Mouse (Mus musculus) gastrocnemius, postnatal 36 days (tissue): Measurements from ENCODE around the gene Cgref1. TPM values are rescaled to one million over a fixed set of nuclear protein-coding genes. Genes with fewer than 3 reads are reported as not detected.

Experiments used
- DNase-seq, 2 experiments: peaks; one replicate each; pipeline ENCODE4 v3.0.0; 2022
- intact Hi-C: fragments of 180-260 bp; cut with DNase I; formaldehyde crosslinking; loops from one replicate; pipeline ENCODE4 v1.15.1; 2025
- total RNA-seq, 2 experiments: library from RNA; stranded (reverse); gene quantifications; 2 replicates each; pipeline ENCODE4 v1.2.3; 2021

Gene Cgref1
- total RNA-seq, 2 experiments from 2014 or later: 2.5 TPM

DNA sequence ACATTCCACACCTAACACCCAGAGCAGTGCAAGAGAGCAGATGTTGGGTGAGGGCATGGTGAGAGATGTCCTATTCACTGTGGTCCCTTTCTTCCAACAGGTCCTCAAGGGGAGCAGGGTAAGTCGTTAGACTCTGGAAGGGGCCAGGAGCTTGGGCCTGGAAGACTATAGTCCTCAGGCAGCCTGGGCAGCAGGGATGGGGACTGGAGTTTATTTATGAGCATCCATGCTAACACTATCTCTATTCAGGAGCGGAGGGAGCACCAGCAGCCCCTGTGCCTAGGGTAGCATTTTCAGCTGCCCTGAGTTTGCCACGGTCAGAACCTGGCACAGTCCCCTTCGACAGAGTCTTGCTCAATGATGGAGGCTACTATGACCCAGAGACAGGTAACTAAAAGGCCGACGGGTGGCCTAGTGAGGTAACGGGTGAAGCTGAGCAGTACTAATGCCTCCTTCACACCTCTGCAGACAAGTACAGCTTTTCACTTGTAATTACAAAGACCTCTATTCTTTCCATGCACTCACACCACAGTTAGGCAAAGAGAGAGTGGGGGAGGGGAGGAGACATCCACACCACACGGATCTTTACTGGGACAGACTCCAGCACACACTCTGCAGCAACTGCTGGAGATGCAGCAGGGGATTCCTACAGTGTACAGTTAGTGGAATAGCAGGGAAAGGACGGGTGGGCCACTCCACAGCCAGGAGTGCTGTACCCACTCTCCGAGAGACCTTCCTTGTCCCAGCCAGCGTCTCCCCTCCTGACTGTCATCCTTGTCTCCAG lies 25.4 kb downstream of the Cgref1 start:
- intact Hi-C loops: no loop called here

DNA sequence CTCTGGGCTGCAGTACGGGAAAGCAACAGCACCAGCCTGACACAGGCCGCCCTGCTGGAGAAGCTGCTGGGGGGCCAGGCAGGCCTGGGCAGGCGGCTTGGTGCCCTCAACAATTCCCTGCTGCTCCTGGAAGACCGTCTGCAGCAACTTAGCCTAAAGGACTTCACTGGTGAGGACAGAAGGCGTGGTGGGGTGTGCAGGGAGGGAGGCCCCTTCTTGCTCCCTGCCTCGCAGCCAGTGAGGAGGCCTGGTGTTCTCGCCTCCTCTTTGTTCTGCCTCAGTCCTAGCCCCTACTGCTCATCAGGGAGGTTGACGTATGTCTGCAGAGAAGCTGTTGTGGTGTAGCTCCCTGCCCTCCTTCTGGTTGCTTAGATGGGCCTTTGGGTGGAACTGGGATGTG lies 26.7 kb downstream of the Cgref1 start:
- no peak for DNase-seq
- intact Hi-C loops: no loop called here

More for the DNA sequence above, 25.4 kb downstream of the Cgref1 start:
- DNase-seq: no peak

DNA sequence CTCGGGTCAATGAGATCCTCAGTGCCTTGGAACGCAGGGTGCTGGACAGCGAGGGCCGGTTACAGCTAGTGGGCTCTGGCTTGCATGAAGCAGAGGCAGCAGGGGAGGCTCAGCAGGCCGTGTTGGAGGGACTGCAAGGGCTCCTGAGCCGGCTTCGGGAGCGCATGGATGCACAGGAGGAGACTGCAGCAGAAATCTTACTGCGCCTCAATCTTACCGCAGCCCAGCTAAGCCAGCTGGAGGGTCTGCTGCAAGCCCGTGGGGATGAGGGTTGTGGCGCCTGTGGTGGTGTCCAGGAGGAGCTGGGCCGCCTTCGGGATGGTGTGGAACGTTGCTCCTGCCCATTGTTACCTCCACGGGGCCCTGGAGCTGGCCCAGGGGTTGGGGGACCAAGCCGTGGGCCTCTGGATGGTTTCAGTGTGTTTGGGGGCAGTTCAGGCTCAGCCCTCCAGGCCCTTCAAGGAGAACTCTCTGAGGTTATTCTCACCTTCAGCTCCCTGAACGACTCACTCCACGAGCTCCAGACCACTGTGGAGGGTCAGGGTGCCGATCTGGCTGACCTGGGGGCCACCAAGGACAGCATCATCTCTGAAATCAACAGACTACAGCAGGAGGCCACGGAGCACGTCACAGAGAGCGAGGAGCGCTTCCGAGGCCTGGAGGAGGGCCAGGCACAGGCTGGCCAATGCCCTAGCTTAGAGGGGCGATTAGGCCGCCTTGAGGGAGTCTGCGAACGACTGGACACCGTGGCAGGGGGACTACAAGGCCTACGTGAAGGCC lies 27.3 kb downstream of the Cgref1 start:
- no peak for DNase-seq
- intact Hi-C loops: no loop called here

DNA sequence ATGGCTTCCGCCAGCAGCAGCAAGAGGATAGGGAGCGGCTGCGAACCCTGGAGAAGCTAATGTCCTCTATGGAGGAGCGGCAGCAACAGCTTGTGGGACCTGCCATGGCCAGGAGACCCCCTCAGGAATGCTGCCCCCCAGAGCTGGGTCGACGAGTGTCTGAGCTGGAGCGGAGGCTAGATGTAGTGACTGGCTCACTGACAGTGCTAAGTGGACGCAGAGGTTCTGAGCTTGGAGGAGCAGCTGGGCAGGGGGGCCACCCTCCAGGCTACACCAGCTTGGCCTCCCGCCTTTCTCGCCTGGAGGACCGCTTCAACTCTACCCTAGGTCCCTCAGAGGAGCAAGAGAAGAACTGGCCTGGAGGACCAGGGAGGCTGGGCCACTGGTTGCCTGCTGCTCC lies 28.0 kb downstream of the Cgref1 start:
- DNase-seq: no peak
- intact Hi-C loops: no loop called here

DNA sequence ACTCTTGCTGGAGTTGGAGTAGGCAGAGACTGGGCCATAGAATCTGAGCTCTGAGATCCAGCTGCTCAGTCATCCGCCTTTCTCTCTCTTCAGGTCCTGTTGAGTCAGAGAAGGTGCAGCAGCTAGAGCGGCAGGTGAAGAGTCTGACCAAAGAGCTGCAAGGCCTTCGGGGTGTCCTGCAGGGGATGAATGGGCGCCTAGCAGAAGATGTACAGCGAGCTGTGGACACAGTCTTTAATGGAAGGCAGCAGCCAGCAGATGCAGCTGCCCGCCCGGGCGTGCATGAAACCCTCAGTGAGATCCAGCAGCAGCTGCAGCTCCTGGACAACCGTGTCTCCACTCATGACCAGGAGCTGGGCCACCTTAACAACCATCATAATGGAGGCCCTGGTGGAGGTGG lies 28.6 kb downstream of the Cgref1 start:
- no peak for DNase-seq
- intact Hi-C loops: no loop called here

DNA sequence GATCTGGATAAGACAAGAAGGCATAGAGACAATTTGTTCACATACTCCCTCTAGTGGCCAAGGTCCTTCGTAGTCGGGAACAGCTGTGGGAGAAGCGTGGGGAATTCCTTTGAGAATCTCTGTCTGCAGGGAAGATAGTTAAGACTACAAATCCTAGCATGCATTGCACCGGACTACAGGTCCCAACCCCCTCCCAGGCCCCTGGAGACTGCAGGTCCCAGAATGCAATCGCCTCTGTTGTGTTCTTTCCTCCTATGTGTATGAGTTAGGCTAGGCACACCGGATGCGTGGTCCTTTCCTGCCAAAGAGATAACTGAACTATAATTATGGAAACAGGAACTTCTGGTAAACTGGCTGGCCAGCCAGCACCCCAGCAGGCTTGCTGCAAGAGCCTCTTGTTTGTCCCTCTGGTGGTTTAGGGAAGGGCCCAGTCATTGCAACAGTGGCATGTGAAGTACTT lies 29.4 kb downstream of the Cgref1 start:
- peak; percentile 75 to 86 for DNase-seq
- intact Hi-C loops: loop anchor here (2.0 kb wide), 1 partner anchor 109 kb away; no protein-coding TSS in a partner anchor

DNA sequence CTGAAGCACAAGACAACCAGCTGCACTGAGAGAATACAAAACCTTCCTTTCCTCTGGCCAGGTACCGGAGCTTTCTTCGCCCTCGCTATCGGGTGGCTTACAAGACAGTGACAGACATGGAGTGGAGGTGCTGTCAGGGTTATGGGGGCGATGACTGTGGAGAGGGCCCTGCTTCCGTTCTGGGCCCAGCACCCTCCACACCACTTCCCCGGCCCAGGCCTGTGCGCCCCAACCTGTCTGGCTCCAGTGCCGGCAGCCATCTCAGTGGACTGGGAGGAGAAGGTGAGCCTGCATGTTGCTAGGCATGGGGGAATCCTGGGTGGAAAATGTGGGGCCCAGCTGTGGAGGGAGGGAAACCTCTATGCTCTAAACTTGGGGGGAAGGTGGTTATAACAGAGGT lies 29.9 kb downstream of the Cgref1 start:
- no peak for DNase-seq
- intact Hi-C loops: loop anchor here (2.0 kb wide), 1 partner anchor 109 kb away; no protein-coding TSS in a partner anchor

DNA sequence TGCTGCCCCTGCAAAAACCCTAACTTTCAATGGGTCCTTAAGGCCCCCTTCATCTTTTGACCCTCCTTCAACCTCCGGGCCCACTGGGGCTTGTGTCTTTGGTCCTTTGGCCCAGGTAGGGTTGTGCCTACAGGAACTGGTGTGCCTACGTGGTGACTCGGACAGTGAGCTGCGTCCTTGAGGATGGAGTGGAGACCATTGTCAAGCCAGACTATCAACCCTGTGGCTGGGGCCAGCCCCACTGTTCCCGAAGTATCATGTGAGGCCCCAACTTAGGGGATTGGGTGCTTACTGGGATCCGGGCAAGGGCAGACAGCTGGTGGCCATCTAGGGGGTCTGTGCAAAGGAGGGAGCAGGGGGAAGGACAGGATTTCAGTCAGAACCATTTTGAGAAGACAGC lies 30.5 kb downstream of the Cgref1 start:
- intact Hi-C loops: loop anchor here (2.0 kb wide), 1 partner anchor 108 kb away; no protein-coding TSS in a partner anchor
- no peak for DNase-seq

DNA sequence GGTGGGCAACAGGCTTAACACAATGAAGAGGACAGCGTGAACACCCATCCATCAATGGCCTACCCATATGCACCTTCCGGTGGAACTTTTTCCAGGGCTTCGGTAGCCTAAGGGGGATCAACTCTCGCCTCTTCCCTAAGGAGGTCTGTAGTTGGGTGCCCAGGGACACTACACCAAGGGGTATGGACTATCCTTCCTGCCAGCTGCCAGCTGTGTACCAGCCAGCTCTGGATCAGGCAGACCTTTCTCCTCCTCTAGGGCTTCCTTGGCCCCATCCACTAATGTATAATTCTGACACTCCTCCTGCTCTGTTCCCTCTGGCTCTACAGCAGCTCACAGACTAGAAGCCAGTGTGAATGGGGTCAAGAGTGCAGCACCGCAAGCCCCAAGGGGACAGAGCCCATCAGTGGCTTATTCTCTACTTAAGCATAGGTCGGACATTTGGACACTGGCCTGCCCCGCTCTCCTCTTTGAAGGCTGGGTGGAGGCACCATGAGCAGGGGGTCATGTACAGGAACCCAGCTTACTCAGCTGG lies 31.2 kb downstream of the Cgref1 start:
- DNase-seq: no peak
- intact Hi-C loops: loop anchor here (2.0 kb wide), 1 partner anchor 107 kb away; no protein-coding TSS in a partner anchor

DNA sequence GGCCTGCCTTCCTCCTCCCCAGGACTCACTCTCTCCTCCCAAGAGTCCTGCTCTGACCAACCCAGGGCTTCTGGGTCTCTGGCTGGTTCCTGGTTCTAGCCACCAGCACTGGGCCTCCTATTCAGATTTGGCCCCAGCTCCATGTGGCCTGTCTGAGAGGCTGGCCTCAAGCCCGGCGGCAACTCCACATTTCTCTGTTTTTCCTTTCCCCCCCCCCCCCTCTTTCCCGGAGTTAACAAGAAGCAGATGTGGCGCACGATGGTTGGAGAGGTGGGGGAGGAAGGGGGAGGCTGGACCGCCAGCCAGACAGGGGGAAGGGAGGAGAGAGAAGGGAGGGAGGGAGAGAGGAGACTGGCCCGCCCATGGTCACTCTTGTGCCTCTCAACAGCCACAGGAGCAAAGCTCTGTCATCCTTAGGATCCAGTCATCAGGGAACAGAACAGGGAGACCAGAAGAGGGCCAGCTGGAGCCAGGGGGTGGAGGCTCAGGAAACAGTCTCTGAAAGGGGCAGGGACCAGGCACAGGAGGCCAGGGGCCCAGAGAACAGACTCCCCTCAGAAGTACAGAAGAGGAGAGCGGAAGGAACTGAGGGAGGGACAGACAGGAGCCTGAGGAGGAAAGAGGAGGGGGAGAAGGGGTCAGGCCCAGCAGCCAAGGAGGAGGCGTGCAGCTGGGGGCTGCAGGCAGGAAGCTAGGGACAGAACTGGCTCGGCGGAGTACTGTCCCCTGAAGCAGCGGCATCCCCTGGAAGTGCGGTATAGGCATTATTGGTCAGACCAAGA lies 32.1 kb downstream of the Cgref1 start, which contains the start of gene Emilin1:
TSS of gene Emilin1 (plus strand) at position 343 of the 782 bp plus-strand sequence.
- intact Hi-C loops: no loop called here

DNA sequence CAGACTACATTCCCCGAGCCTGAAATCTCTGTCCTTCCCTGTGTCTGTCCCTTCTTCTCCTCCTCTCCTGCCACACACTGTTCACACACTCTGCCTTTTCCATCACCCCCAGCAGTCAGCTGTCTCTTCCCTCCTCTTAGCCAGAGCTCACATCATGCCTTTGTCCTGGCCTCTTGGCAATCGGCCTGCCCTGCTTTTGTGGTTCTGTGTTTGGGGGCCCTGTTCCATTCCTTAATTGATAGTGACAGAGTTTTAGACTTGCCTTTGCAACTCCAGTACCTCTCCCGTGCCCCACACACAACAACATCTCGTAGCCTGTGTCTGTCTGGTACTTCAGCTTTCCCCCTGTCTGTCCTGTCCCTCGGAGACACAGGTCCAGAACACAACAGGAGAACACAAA lies 33.2 kb downstream of the Cgref1 start:
- DNase-seq: no peak
- intact Hi-C loops: no loop called here

More for the DNA sequence above, 32.1 kb downstream of the Cgref1 start, which contains the start of gene Emilin1:
- DNase-seq: peak; percentile 62 to 70

DNA sequence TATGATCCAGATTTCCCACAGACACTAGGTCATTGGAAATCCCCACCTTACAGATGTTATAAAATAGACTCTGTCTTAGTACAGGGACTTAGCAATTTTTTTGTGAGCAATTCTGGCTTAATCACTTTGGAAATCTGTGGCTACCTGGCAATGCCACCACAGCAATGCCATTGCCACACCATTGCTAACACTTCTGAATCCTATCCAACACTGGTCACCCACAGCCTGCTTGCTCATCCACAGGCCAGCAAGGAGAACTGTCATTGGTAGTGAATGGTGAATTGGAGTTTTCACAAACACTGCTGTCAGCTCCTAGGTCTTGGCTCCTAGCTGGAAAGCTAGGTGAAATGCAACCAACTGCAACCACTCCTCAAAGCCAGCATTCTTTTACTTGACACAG lies 34.9 kb downstream of the Cgref1 start:
- intact Hi-C loops: no loop called here
- DNase-seq: no peak

DNA sequence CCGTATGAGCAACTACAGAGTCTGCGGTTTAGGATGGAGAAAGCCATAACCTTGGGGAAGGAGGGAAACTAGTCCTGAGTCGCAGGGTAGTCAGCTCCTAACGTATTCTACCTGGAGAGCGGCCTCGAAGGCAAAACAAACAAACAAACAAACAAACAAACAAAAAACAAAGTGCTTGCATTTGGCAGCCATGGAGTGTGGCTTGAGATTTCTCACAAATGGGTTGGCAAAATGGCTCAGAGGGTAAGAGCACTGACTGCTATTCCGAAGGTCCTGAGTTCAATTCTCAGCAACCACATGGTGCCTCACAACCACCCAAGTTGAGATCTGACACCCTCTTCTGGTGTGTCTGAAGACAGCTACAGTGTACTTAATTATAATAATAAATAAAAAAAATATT lies 35.5 kb downstream of the Cgref1 start:
- intact Hi-C loops: loop anchor here (5.0 kb wide), 1 partner anchor 198 kb away; the partner anchor contains the start of gene Dpysl5
- no peak for DNase-seq

DNA sequence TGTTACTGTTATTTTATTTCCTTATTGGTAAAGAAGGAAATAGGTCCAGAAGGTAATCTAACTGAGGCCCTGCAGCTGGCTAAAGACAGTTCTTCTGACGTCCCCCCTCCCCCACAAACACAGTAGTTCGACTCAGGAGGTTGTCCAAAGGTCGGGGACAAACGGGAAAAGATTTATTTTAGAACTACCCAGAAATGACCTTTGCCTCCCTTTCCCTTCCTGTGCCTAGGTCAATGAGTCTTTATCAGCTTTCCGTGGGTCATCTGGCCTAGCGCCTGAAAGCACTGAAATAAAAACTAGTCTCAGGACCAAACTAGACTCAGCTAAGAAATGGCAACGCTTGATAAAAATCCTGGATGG lies 36.1 kb downstream of the Cgref1 start:
- DNase-seq: no peak

DNA sequence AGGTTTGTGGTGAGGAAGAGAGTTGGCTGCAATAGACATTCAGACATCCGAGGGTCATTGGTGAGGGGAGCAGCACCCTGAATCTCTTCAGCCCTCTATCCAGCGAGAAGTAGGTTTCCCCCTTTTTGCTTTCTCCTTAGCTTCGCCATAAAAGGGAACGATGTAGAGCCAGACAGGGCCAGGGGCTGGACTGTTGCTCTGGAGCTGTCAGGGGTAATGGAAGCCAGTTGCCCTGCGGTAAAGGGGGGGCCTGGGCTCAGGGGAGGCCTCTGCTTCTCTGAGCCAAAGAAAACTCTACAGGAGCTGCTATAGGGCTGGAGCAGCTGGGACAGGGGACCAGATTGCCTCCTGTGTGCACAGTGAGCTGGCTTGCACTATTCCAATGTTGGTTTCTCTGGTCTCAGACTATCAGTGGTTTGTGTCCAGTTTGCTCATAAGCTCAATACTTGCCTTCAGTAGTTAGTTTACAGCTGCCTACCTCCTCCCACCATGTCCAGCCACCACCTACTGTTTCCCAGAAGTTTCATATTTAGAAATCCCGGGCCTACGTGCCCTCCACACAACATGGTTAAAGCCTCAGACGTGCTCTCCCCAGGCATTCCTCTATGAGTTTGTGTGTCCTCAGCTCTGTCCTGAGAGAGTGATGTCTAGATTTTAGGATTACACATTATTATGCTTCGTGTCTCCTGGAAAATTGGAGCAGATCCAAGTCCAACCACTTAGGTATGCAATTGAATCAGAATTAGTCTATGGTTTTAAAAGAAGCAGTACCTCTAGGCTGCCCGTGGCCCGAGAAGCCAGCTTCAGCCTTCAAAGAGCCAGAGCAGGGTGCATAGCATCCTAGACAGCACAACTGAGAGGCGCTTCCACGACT lies 36.7 kb downstream of the Cgref1 start:
- intact Hi-C loops: loop anchor here (5.0 kb wide), 1 partner anchor 196 kb away; the partner anchor contains the start of gene Dpysl5
- DNase-seq: no peak

More for the DNA sequence above, 36.1 kb downstream of the Cgref1 start:
- intact Hi-C loops: loop anchor here (5.0 kb wide), 1 partner anchor 197 kb away; the partner anchor contains the start of gene Dpysl5

DNA sequence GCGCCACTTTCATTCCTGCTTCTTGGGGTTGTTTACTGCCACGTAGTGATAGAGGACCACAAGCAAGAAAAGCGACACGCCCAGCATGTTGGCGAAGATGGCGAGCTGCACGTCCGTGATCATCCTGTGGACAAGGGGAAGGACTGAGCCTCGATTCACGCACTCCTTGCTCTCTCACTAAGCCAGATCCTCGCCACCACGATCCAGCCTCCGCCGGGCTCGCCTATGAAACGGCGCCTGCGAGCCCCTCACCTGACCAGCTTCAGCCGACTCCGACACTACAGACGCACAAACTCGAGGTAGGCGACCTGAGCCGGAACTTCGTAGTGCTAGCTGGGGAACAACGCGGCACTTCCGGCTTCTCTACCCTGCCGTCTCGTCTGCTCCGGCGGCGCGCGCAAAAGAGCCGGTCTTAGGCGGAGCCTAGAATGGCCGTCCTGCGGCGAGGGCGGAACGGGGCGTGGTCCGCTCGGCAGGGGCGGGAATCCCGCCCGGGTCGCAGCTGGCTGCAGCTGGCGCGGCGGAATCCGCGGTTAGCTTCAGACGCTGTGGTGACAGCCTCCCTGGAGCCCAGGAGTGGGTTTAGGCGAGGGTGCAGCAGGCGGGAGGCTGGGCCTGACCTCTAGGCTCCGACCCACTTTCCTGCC lies 37.9 kb downstream of the Cgref1 start, which contains the start of gene Ost4:
TSS of gene Ost4 (minus strand) at position 376 of the 647 bp plus-strand sequence.
- intact Hi-C loops: loop anchor here (2.0 to 5.0 kb wide), 2 partner anchors 19 to 195 kb away; partner anchors contain the start of genes Agbl5 and Dpysl5
- DNase-seq: peak; percentile 94 to 95

DNA sequence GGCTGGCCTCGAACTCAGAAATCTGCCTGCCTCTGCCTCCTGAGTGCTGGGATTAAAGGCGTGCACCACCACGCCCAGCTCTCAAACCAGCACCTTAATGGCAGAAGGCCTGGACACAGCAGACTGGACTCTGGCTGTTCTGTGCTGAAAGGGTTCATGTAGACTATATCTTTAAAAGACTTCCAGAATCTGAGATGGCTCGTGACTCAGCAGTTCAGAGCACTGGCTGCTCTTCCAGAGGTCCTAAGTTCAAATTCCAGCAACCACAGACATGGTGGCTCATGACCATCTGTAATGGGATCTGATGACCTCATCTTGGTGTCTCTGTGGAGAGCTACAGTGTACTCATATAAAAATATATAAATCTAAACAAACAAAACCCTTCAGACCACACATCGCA lies 43.5 kb downstream of the Cgref1 start:
- intact Hi-C loops: no loop called here
- DNase-seq: no peak

DNA sequence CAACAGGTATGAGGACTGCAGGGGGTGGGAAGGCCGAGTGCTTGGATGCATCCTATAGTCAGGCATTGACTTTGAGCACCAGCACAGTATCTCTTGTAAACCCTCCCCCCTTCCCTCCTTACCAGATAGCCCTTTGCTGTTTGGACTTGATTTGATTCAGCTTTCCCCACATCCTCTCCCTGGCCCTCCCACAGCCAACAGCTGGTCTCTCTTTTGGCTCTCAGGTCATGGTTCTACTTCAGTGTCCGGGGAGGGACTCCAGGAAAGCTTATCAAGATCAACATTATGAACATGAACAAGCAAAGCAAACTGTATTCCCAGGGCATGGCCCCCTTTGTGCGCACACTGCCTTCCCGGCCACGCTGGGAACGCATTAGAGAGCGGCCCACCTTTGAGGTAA lies 55.0 kb downstream of the Cgref1 start:
- DNase-seq: no peak
- intact Hi-C loops: no loop called here
